Mouse (Mus musculus) urinary bladder, postnatal 25 days (tissue): ENCODE measurements around the gene Cryab.
A peak's percentile ranks its signal among the peaks of the same experiment; 100 is the strongest.

Source experiments
- DNase-seq: peaks from one replicate; pipeline ENCODE4 v3.0.0; 2022; ENCODE audit warnings: low spot score

Gene Cryab

DNA sequence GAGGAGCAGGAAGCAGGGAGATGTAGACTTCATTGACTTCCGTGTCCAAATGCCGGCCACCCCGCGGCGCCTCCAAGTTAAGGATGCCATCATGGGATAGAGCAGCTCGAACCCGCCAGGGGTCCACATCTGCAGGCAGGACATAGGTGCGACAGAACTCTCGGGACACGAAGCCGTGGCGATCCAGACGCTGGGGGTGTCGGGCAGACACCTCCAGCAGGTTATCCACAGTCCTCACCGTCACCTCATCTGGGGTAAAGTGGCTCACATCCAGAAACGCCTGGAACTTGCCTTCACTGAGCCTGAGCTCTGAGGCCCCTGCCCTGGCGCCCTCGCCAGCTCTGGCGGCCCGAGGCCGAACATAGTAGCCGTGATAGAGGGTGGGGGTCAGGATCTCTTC is at the start of gene Cryab:
Cryab (plus strand) TSS at position 3 of the 400 bp plus-strand sequence.
- DNase-seq = no peak

DNA sequence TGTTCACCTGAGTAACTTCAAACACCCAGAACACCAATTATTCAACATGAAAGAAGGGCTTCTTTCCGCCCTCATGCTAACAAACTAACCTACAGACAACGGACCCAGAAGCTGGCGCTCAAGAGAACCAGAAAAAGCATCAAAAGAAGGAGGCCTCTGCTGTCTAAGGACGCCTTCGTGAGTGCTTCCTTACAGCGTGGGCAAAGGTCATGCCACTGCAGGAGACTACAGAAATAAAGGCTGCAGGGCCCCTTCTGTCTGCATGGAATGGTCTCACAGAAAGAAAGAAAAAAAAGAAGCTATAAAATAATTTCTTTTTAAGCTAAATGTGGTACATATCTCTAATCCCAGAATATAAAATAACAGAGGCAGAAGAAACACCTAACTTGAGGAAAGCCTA is 46.2 kb upstream of the Cryab start:
- DNase-seq = no peak

DNA sequence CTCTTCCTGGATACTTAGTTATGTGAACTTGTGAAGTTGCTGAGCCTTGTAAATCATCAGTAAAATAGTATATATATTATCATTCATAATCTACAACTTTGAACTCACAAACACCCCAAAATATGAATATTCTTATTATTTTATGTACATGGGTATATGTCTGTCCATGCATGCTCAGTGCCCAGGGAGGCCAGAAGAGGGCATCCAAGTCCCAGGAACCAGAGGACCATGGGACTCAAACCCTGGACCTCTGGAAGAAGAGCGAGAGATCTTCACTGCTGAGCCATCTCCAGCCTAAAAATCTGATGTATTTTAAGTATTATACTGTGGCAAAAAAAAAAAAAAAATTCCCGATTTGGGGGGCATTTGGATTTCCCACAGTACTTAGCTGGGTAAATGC is 42.0 kb upstream of the Cryab start:
- no peak for DNase-seq

DNA sequence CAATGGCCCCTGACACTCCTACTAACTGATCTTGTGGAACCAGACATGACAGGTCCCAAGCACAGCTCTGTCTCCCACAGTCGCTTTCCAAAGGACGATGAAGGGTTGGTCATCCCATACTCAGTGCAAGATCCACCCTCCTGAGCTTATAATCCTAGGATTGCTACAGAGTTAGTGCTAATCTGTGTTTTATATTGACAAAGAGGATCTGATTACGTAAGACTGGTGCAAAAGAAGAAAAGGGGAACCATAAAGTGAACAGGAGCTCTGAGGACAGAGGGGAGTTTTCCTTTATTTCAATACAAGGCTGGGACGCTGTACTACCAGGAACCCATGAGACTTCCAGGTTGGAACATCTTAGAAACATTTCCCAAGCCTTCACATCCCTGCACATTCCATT is 39.8 kb upstream of the Cryab start:
- DNase-seq = no peak

DNA sequence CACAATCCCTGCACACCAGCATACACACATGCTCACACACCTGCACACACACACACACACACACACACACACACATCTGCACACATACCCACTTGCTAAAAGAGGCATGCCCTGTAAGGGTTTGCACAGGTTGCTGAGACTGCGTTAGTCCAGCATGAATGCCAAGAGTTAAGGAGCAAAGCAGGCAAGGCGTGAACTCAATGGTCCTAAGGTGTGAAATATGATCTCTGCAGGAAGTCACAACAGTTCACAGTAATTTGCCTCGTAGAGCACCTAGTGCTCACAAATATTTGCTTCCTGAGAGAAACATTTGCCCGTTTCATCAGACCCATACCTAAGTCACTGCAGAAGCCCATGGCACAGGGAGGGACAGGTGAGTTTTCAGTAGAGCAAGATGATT is 36.9 kb upstream of the Cryab start:
- DNase-seq = no peak

DNA sequence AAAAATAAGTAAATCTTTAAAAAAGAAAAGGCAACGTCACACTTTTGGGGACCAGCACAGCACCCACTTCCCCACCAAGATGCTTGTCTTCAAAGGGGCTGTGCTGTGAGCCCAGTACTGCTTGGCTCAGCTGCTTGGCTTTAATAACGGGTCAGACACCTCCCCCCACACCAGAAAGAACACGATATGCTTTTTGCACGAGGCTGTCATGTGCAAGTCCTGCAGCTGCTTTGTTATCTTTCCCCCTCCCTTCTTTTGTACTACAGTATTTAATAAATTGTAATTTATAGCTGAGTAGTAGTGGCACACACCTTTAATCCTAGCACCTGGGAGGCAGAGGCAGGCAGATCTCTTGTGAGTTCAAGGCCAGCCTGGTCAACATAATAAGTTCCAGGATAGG is 32.2 kb upstream of the Cryab start:
- DNase-seq = no peak

DNA sequence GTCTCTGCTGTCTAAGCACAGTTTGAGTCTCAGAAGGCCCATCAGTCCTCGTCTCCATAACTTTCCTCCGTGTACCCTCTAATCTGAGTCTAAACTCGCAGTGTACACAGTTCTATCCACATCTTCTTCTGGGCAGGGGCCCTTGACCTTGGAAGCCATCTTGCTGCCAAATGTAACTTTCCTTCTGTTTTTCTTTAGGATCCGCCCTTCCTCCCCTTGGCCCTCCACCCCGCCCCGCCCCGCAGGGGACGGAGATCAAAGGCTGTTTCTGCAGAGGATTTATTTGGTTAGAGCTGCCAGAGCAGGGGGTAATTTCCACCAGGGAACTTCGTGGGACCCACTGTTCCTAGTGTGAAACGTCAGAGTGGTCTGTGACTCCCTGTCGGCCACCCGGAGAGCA is 30.1 kb upstream of the Cryab start:
- DNase-seq = no peak

DNA sequence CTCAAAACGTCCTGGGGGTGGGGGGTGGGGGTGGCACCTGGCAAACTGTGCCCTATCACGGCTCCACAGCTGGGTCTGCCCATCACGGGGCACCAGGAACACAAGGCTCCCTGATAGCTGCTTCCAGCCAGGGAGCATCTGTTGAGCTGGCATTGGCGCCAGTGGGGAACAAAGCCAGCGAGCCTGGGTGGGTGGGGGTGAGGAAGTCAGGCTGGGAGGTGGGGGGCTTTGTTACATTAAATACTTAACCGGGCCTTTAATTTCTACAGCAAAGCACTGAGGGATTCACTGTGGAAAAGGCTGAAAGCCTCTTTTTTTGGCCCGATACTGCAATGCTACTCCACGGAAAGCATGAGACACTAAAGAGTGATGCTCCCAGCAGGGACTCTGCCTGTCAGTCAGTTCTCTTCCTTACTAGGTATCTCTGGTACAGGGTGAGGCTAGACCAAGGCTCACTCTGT is 28.6 kb upstream of the Cryab start:
- no peak for DNase-seq

DNA sequence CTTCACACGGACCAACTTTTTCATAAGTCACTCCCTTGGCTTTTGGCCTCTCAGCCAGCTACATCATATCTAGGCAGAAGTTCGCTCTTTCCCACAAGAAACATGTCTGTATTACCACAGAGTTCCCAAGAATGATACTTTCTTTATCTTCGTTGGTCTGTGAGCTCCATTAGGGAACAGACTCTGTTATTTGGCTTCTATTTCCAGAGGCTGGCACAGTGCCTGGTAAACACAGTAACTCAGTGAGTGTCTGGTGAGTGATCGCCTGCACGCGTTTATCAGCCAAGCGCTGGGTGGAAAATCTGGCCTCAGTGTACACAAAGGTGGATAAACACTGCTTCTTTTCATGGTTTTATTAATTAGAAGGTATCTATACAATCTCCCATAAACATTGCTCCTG is 27.7 kb upstream of the Cryab start:
- DNase-seq = peak; percentile 56

DNA sequence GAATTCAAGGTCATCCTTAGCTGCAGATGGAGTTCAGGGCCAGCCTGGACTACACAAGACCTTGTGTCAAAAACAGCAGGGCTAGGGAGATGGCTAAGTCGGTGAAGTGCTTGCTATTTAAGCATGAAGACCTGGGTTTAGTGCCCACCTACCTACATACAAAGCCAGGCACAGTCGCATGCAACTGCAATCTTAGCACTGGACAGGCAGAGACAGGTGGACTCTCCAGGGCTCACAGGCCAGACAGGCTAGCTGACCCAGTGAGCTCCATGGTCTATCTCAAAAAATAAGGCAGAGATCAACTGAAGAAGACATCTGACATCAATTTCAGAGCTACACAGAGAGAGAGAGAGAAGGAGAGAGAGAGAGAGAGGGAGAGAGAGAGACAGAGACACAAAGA is 27.0 kb upstream of the Cryab start:
- no peak for DNase-seq

DNA sequence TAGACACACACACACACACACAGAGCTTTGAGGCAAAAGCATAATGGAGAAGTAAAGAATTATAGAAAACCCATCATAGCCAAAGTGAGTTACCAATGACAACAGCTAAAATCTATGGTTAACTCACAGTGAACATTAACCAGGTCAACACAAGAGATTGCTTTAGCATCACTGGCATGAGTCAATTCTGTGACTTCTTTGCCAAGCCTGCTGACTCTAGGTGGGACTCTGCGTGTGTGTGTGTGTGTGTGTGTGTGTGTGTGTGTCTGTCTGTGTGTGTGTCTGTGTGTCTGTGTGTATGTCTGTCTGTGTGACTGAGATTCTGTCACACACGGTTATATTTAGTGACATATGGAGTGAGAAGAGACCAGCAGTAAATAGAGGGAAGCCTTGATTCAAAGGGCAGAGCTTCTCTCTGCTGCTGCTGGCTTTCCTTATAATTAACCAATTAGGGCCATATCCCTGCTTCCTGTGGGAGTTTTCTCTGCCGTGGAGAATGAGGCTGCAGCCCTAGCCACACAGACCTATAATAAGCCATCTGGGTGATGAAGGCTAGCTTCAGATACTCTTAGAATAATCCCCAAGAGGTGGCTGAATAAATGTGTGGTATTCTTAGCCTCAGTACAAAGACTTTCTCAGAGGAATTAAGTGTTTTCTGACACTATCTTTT is 26.3 kb upstream of the Cryab start:
- DNase-seq = no peak

DNA sequence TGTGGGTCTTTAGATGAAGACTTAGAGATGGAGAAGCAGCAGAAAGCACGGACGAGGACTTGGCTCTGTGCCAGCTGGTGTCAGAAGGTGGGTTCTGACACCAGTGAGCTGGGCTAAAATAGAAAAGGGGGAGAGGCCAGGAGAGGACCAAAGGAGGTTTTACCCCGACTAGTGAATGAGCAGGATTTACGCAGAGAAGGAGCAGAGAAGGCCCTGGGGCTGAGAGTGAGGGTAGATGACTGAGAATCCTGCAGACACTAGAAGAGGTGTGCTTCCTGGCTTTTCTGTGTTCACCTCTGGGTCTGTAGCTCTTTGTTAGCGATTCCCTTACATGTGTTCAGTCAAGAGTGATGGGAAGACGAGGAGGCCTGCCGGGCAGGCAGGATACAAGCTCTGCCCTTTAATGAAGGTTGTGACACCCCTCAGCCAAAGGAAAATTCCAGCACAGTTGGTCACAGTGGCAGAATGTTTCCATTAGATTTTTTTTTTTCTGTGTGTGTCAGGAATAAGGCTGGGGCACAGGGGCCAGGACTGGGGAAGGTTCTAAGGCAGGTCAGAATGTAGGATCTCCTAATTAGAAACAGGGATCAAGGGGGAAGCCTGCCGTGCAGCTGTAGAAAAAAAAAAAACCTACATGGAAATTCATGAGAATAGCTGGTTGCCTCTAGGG is 25.1 kb upstream of the Cryab start:
- DNase-seq = no peak

DNA sequence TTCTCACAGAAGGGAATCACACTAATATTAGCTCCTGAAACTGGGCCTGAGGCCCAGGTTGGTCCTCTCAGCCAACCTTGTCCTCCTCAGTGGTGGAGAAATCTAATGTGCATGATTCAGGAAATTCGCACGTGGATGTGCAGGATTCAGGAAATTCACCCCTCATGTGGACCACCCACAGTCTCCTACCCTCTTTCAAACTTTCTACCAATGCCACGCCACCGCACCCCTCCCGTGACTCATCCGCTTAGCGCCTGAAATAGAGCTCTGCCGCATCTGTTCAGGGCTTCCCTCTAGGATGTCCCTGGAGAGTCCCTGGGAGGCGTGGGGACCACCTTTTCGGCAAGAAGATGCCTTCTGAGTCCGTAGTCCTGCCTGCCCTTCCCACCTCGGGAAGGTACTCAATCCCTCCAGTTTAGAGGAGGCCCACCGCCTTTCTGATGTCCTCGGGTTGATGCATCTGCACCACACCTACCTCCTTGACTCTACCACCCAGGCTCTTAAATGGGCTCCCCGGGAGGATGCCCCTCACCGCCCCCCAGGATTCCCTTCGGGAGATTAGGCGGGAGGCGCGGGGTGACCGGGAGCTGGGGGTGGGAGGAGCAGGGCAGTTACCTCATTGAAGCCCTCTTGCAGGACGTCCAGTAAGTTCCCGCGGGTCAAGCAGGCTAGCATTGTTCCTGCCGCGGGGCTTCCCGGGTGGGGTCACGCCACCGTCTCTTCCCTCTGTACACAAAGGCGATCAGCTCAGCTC is 23.8 kb upstream of the Cryab start:
- DNase-seq = no peak

DNA sequence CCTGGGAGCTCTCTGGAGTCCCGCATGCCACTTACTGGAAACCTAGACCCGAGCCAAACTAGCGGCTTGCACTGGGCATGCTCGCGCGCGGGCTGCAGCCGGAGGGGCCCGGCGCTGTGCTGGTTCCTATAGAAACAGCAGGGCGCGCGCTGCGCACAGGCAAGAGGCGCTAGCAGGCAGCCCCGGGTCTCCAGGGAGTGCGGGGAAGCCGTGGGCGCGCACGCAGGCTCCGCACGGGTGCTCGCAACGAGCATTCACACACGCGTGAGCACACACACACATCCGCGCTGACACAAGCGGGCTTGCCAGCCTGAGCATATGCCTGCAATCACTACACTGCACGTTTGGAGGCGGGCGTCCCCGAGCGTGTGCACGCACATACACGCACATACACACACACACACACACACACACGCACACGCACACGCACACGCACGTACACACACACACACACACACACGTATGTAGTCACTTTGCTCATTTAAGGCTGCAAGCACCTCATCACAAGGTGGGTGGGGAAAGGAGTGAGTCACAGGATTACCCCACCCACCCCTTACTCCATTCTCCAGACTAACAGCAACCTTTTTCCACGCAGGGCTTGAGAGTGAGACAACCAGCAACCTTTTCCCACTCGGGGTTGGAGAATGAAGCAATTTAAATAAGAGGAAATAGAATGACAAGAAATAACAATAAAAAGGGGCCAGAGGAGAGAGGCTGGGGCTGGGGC is 23.0 kb upstream of the Cryab start:
- peak; percentile 34 for DNase-seq

DNA sequence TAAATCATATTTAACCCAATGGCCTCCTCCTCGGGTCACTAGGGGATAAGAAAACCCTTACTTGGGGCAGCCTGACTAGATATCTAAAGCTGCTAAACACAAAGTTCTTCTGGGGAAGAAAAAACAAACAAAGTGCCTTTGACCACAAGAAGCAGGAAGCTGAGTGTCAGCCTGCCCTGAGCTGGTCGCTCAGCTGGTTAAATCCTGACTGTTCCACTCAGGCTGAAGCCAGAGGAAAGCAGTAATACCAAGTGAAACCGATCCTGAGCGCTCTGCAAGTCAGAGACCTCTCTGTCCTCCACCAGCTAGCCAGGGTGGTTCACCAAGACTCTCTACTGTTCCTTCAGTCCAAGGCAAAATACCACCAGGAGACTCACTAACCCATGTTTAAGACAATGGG is 21.5 kb upstream of the Cryab start:
- no peak for DNase-seq

DNA sequence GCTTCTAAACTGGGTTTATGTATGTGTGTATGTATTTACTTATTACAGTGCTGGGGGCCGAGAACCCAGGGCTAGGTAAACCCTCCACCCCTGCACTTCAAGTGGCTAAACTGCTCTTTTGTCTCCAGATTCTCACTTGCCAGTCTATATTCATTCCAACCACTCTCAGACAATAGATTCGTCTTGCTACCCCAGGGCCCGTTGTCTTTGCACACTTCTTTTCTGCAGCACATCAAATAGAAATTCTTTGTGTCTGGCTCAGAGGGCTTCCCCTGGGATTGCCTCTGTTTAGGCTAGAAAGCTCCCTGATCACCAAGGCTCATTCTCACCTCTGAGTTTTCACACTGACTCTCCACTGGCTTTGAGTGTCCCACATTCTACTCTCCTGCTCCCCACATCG is 18.6 kb upstream of the Cryab start:
- DNase-seq = no peak

DNA sequence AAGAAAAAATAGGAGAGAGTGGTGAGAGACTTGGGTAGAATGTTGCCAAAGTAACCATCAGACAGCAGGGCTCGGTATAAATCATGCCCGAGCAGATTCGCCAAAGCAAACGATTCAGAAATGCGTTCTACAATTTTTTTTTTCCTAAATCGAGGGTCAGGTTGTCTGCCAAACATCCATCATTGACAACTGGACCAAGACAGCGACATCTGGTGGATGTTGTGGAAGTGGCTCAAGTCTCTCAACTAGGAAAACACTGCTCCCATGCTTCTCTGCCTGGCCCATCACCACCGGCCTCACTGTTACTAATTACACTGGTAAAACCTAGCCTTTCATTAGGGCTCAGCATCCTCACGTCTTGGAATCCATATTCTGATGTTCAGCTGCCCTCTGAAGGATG is 16.1 kb upstream of the Cryab start:
- DNase-seq = peak; percentile 35

DNA sequence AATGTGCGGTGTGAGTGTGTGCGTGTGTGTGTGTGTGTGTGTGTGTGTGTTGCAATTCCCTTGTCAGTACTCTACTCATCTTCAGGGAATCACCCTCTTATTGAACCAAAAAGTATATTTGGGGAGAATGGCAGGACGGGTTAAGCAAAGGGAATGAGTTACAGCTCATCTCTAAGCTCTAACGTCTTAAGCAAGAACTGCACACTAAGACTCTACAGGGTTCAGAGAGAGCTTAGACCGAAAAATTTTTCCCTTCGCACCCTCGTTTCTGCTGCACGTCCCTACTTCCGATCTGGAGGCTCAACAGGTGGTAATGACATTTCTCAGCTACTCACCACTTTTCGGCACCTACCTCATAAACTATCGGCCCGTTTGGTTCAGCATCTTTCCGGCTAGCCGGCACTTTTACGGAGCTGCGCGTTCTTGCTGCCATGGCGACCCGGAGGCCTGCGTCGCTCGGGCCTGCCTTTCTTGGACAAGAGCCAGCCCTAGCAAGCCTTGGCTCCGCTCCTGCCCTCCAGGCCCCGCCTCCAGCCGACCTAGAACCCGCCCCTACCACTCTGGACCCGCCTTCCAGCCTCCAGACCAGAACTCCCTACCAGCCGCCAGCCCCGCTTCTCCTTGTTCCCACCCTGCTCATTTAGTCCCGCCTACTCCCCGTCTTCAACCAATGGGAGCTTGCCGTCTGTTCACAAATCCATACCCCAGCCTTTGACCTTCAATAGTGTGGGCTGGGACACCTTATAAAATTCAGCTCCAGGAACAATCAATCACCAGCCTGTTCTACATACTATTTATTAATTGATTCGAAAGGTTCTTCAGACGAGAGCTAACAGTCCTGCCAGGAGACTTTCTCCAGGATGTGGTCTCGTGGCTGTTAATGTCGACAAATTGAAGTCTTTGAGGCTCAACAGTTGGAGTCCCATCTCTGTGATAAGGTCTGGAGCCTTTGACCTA is 11.9 kb upstream of the Cryab start, which contains the start of gene Dixdc1:
Dixdc1 (minus strand) TSS at position 604 of the 957 bp plus-strand sequence.
- DNase-seq = peak; percentile 91

DNA sequence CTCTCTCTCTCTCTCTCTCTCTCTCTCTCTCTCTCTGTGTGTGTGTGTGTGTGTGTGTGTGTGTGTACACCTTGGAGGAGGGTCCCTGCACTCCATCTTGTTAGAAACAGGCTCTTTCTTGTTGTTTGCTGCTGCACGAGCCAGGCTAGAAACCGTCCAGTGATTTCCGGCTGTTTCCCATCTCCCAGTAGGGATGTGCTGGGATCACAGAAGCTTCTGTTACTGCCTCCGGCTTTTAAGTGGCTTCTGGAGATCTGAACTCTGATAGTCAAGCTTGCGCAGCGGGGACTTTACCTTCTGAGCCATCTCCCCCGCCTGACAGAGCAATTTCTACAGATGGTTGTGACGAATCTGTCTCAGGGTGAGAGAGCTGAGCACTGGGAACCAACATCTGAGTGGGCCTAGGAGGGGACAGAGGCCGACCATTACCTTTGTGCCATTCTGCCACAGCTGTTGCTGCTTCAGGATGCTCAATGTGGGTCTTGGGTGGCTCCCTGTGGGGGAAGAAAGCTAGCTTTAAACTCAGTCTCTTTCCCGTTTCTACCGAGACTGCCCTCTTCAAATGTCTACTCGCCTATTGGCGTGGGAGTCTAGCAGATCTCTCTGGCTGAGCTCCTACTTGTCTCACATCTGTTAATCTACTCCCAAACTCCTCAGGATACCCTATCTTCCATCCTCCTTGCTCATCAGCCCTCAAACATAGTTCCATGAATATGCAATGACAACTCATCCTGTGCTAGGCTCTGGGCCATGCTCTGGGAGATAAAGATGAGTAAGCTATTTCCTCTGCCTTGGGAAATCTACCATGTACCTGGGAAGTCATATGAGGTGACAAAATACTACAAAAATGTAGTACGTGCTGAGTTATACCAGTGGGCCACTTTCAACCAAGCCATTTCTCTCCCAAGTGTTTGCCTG is 10.0 kb upstream of the Cryab start:
- DNase-seq = no peak

DNA sequence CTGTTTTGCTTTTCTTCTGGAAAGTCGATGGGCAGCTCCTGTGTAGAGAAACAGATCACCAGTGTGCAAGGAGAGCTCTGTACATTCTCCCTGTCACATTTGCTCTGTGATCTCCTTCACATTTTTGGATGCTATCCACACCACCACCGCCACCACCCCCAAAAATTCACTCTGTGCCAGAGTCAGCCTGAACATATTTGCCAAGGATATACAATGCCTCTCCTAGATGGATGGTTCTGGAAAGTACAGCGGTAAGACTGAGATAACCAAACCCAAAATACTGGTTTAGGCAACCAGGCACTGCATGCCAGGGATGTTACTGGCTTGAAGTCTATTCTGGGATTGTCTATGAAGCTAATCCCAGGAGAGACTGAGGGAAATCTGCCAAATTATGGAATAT is 8.9 kb upstream of the Cryab start:
- no peak for DNase-seq
